Mouse (Mus musculus): ENCODE results near the gene Pdpk1.
"Not testable (repeated sequence)": the region's sequence is repeated elsewhere in the genome, so short reads cannot be mapped to it uniquely, and the experiment has no call there.

The Pdpk1 gene

GRCm38 (mm10) chr17:24163176-24163962 is 12.6 kb upstream of the Pdpk1 start, which contains the start of gene Amdhd2:
Amdhd2 (minus strand) TSS chr17:24163766.
- DNase-seq (ENCODE audit: extremely low spot score): peak; percentile 95

GRCm38 (mm10) chr17:24162584-24163175 is 12.0 kb upstream of the Pdpk1 start:
- DNase-seq (ENCODE audit: extremely low spot score): no peak

GRCm38 (mm10) chr17:24161466-24161865 is 10.7 kb upstream of the Pdpk1 start:
- no peak for DNase-seq (ENCODE audit: extremely low spot score)

- no peak for DNase-seq (ENCODE audit: extremely low spot score)
Observed at GRCm38 (mm10) chr17:24157526-24157925, 6.8 kb upstream of the Pdpk1 start.

GRCm38 (mm10) chr17:24157121-24157520 is 6.4 kb upstream of the Pdpk1 start:
- DNase-seq (ENCODE audit: extremely low spot score): no peak

GRCm38 (mm10) chr17:24156394-24156793 is 5.7 kb upstream of the Pdpk1 start:
- no peak for DNase-seq (ENCODE audit: extremely low spot score)

- DNase-seq (ENCODE audit: extremely low spot score): no peak
Observed at GRCm38 (mm10) chr17:24155742-24156141, 5.0 kb upstream of the Pdpk1 start.

GRCm38 (mm10) chr17:24154463-24154862 is 3.7 kb upstream of the Pdpk1 start:
- DNase-seq (ENCODE audit: extremely low spot score): no peak

GRCm38 (mm10) chr17:24151890-24152563 is 1.3 kb upstream of the Pdpk1 start:
- DNase-seq (ENCODE audit: extremely low spot score): peak; percentile 81

GRCm38 (mm10) chr17:24151382-24151781 is 658 bp upstream of the Pdpk1 start:
- no peak for DNase-seq (ENCODE audit: extremely low spot score)

GRCm38 (mm10) chr17:24149421-24149820 is 1.3 kb downstream of the Pdpk1 start:
- DNase-seq (ENCODE audit: extremely low spot score): no peak

GRCm38 (mm10) chr17:24142897-24143296 is 7.8 kb downstream of the Pdpk1 start:
- DNase-seq (ENCODE audit: extremely low spot score): no peak

- DNase-seq (ENCODE audit: extremely low spot score): peak; percentile 93
Observed at GRCm38 (mm10) chr17:24141425-24141920, 9.3 kb downstream of the Pdpk1 start.

- peak; percentile 24 for DNase-seq (ENCODE audit: extremely low spot score)
Observed at GRCm38 (mm10) chr17:24140845-24141424, 9.8 kb downstream of the Pdpk1 start.

- DNase-seq (ENCODE audit: extremely low spot score): no peak
Observed at GRCm38 (mm10) chr17:24139968-24140367, 10.8 kb downstream of the Pdpk1 start.

- no peak for DNase-seq (ENCODE audit: extremely low spot score)
Observed at GRCm38 (mm10) chr17:24139256-24139655, 11.5 kb downstream of the Pdpk1 start.

- no peak for DNase-seq (ENCODE audit: extremely low spot score)
Observed at GRCm38 (mm10) chr17:24137226-24137880, 13.4 kb downstream of the Pdpk1 start.

- DNase-seq (ENCODE audit: extremely low spot score): no peak
Observed at GRCm38 (mm10) chr17:24134062-24134461, 16.7 kb downstream of the Pdpk1 start.

- DNase-seq (ENCODE audit: extremely low spot score): not testable (repeated sequence)
Observed at GRCm38 (mm10) chr17:24132919-24133318, 17.8 kb downstream of the Pdpk1 start.

GRCm38 (mm10) chr17:24131570-24131969 is 19.2 kb downstream of the Pdpk1 start:
- no peak for DNase-seq (ENCODE audit: extremely low spot score)

- not testable (repeated sequence) for DNase-seq (ENCODE audit: extremely low spot score)
Observed at GRCm38 (mm10) chr17:24129246-24129645, 21.5 kb downstream of the Pdpk1 start.

- DNase-seq (ENCODE audit: extremely low spot score): no peak
Observed at GRCm38 (mm10) chr17:24127592-24127991, 23.1 kb downstream of the Pdpk1 start.
